14 mouse cellular contexts compared by ENCODE assay signal in genomic region chr3:69348197-69348920, GRCm38 (mm10). TPM values are rescaled to one million over a fixed set of nuclear protein-coding genes. Genes with fewer than 3 reads are reported as not detected.
DNase-seq lines count a peak whose midpoint lies in the region; ATAC-seq lines count a peak whose summit lies in the region.
"Had no signal": no experiment of that assay in that cellular context is flagged by ENCODE, and none has a peak within 500 bp of the region (broad histone marks: within the 10 kb centered on the region; RNA-seq: fewer than 3 reads in every experiment).

No protein-coding gene starts in this region.

- H3K4me1 ChIP-seq in liver, embryonic 16.5 days (ENCODE audit: control insufficient read depth, low read depth, low read length) = peaks cover 14% of the 10 kb centered on the region
- H3K4me1 ChIP-seq in liver, embryonic 12.5 days = peaks cover 36% of the 10 kb centered on the region
- H3K4me1 ChIP-seq: forebrain, embryonic 10.5 days; limb, embryonic 15.5 days; midbrain, embryonic 13.5 days had no signal

- WGBS in liver, embryonic 16.5 days (ENCODE audit: insufficient replicate concordance) = 63% methylated on average over 11 of the region's 11 CpGs
- WGBS in liver, embryonic 12.5 days (ENCODE audit: insufficient replicate concordance) = 70% methylated on average over 11 of the region's 11 CpGs

- DNase-seq in frontal cortex, adult 2 months (ENCODE audit: extremely low spot score in 1 of 2, low spot score in 1 of 2) = no peak
- DNase-seq in MN1 (ENCODE audit: low spot score) = peak; percentile 31
- peak; percentile 14 for DNase-seq in naive thymus-derived CD4-positive, alpha-beta T cell, adult 2 months (ENCODE audit: low read depth)
- no peak for DNase-seq in cerebellum, adult 9-10 months
- no peak for DNase-seq in adrenal gland, postnatal 25 days
- DNase-seq: gastrocnemius, postnatal 10 days; heart, postnatal 10 days; kidney, adult 9 months had no signal

- no peak overlapping the region for H3K9ac ChIP-seq in liver, embryonic 16.5 days (ENCODE audit: low read depth, low read length)
- no peak overlapping the region for H3K9ac ChIP-seq in liver, embryonic 12.5 days
- H3K9ac ChIP-seq: limb, embryonic 15.5 days; midbrain, embryonic 13.5 days had no signal

- no peak overlapping the region for H3K4me2 ChIP-seq in liver, embryonic 16.5 days (ENCODE audit: low read depth, low read length)
- H3K4me2 ChIP-seq in liver, embryonic 12.5 days = no peak overlapping the region
- H3K4me2 ChIP-seq: limb, embryonic 15.5 days; midbrain, embryonic 13.5 days had no signal

- H3K4me3 ChIP-seq in liver, embryonic 16.5 days (ENCODE audit: low read depth, low read length) = no peak overlapping the region
- no peak overlapping the region for H3K4me3 ChIP-seq in liver, embryonic 12.5 days
- H3K4me3 ChIP-seq: forebrain, embryonic 10.5 days; limb, embryonic 15.5 days; midbrain, embryonic 13.5 days had no signal

- peak overlapping the region; percentile 24 for H3K27ac ChIP-seq in liver, embryonic 16.5 days (ENCODE audit: low read length)
- no peak overlapping the region for H3K27ac ChIP-seq in liver, embryonic 12.5 days
- H3K27ac ChIP-seq: forebrain, embryonic 10.5 days; limb, embryonic 15.5 days; midbrain, embryonic 13.5 days had no signal

- no peaks in the 10 kb centered on the region for H3K36me3 ChIP-seq in liver, embryonic 16.5 days (ENCODE audit: control insufficient read depth, insufficient read depth)
- no peaks in the 10 kb centered on the region for H3K36me3 ChIP-seq in liver, embryonic 12.5 days
- H3K36me3 ChIP-seq: forebrain, embryonic 10.5 days; limb, embryonic 15.5 days; midbrain, embryonic 13.5 days had no signal

- no peaks in the 10 kb centered on the region for H3K9me3 ChIP-seq in liver, embryonic 16.5 days (replicated peaks; ENCODE audit: control insufficient read depth, low read length)
- H3K9me3 ChIP-seq in liver, embryonic 12.5 days (replicated peaks) = no peaks in the 10 kb centered on the region
- H3K9me3 ChIP-seq: forebrain, embryonic 10.5 days; limb, embryonic 15.5 days; midbrain, embryonic 13.5 days had no signal

- no peaks in the 10 kb centered on the region for H3K27me3 ChIP-seq in liver, embryonic 16.5 days (ENCODE audit: control insufficient read depth, insufficient read depth, low read depth, low read length)
- no peaks in the 10 kb centered on the region for H3K27me3 ChIP-seq in liver, embryonic 12.5 days (replicated peaks)
- H3K27me3 ChIP-seq: limb, embryonic 15.5 days; midbrain, embryonic 13.5 days had no signal

- peak; percentile 33 for ATAC-seq in frontal cortex, adult (ENCODE audit: low TSS enrichment)
- no peak for ATAC-seq in liver, embryonic 16.5 days (ENCODE audit: low read depth)
- no peak for ATAC-seq in liver, embryonic 12.5 days
- ATAC-seq: midbrain, embryonic 13.5 days had no signal

RNA-seq across cellular contexts. Expression of gene Ppm1l, which starts 31.7 kb away (rescaled TPM):
- 29.5 and 32.2 TPM in 2 replicates for polyA plus RNA-seq in frontal cortex, adult 2 months (2012; rRNA removed)
- polyA plus RNA-seq in liver, embryonic 16.5 days (2015; fragmentation: Nextera tagmentation; extraction: Ambion mirVana) = 4.1 and 4.6 TPM in 2 replicates
- 7.2 and 7.4 TPM in 2 replicates for polyA plus RNA-seq in liver, embryonic 12.5 days (2016; fragmentation: Nextera tagmentation; extraction: Ambion mirVana)
- 13.6 and 15.0 TPM in 2 replicates for total RNA-seq in adrenal gland, postnatal 25 days (2021)

Comparison
In these comparisons a context has a peak if more than half of its experiments do, and no peak if none do; other contexts are left out.
1. DNase-seq: peak in MN1 (single experiment) and naive thymus-derived CD4-positive, alpha-beta T cell, adult 2 months (single experiment); none in frontal cortex, adult 2 months (0 of 2), cerebellum, adult 9-10 months (single experiment) and adrenal gland, postnatal 25 days (single experiment).